Comparison of ENCODE assay signal across 20 mouse cellular contexts in genomic region chrX:19162958-19163357, GRCm38 (mm10).
A peak's percentile ranks its signal among the peaks of the same experiment; 100 is the strongest.
DNase-seq lines count a peak whose midpoint lies in the region; ATAC-seq and TF ChIP-seq lines count a peak whose summit lies in the region.
"Had no signal": no experiment of that assay in that cellular context is flagged by ENCODE, and none has a peak within 500 bp of the region (broad histone marks: within the 10 kb centered on the region; RNA-seq: fewer than 3 reads in every experiment).

No protein-coding gene starts in this region.

- 78% methylated on average over 1 of the region's 1 CpGs for WGBS in forebrain, embryonic 16.5 days

- peak; percentile 64 for DNase-seq in 416B (ENCODE audit: low read depth)
- peak; percentile 43 for DNase-seq in Muller cell, postnatal 12 days (ENCODE audit: inconsistent ontology term)
- no peak for DNase-seq in heart, postnatal 36 days
- DNase-seq: adrenal gland, adult 8-10 months; cerebellum, postnatal 10 days; embryo, embryonic 11 days; gastrocnemius, postnatal 14 days; kidney, adult 11 months; kidney, postnatal 10 days; layer of hippocampus, postnatal 36 days; lung, postnatal 10 days had no signal

- intact Hi-C loops in heart, postnatal 36 days (cut with DNase I), result loop anchor here (10.0 kb wide), 1 partner anchor 288 kb away; no protein-coding TSS in a partner anchor

- H3K27ac ChIP-seq in forebrain, embryonic 16.5 days (ENCODE audit: low read length), result no peak overlapping the region
- H3K27ac ChIP-seq: hindbrain, embryonic 10.5 days; layer of hippocampus, adult 2 months; midbrain, embryonic 10.5 days; neural tube, embryonic 12.5 days had no signal

- H3K36me3 ChIP-seq in myocyte (ENCODE audit: control insufficient read depth, insufficient read depth), result no peaks in the 10 kb centered on the region
- no peaks in the 10 kb centered on the region for H3K36me3 ChIP-seq in forebrain, embryonic 16.5 days (ENCODE audit: control insufficient read depth, insufficient read depth)
- H3K36me3 ChIP-seq: hindbrain, embryonic 10.5 days; midbrain, embryonic 10.5 days; neural tube, embryonic 12.5 days had no signal

- no peaks in the 10 kb centered on the region for H3K4me1 ChIP-seq in forebrain, embryonic 16.5 days (replicated peaks; ENCODE audit: control insufficient read depth, insufficient read depth, low read length)
- H3K4me1 ChIP-seq: hindbrain, embryonic 10.5 days; midbrain, embryonic 10.5 days; neural tube, embryonic 12.5 days had no signal

- peak overlapping the region; percentile 87 for H3K4me2 ChIP-seq in myocyte (ENCODE audit: low read depth)
- H3K4me2 ChIP-seq in forebrain, embryonic 16.5 days (ENCODE audit: low read length), result no peak overlapping the region
- H3K4me2 ChIP-seq: neural tube, embryonic 12.5 days had no signal

- H3K9ac ChIP-seq in forebrain, embryonic 16.5 days (replicated peaks; ENCODE audit: low read depth, low read length), result no peak overlapping the region
- H3K9ac ChIP-seq: neural tube, embryonic 12.5 days had no signal

- H3K27me3 ChIP-seq in myocyte (ENCODE audit: control insufficient read depth, insufficient read depth, insufficient read length), result no peaks in the 10 kb centered on the region
- H3K27me3 ChIP-seq in forebrain, embryonic 16.5 days (replicated peaks; ENCODE audit: control insufficient read depth, insufficient read depth, low read length), result no peaks in the 10 kb centered on the region
- H3K27me3 ChIP-seq: CH12.LX; neural tube, embryonic 12.5 days had no signal

- no peak overlapping the region for H3ac ChIP-seq in myocyte (ENCODE audit: control insufficient read depth, insufficient read length)

- H3K4me3 ChIP-seq in myocyte, result no peak overlapping the region
- H3K4me3 ChIP-seq in forebrain, embryonic 16.5 days (replicated peaks; ENCODE audit: low read length), result no peak overlapping the region
- H3K4me3 ChIP-seq: hindbrain, embryonic 10.5 days; layer of hippocampus, adult 2 months; midbrain, embryonic 10.5 days; neural tube, embryonic 12.5 days had no signal

- TF ChIP-seq POLR2A in myocyte (IDR thresholded peaks at IDR 0.05; ENCODE audit: insufficient read length, low read depth), result no peak

- H3K9me3 ChIP-seq in forebrain, embryonic 16.5 days (ENCODE audit: control insufficient read depth, low read length), result no peaks in the 10 kb centered on the region
- H3K9me3 ChIP-seq: hindbrain, embryonic 10.5 days; midbrain, embryonic 10.5 days; neural tube, embryonic 12.5 days had no signal

- H3K79me2 ChIP-seq in myocyte (ENCODE audit: control insufficient read depth, insufficient read depth), result peaks cover 78% of the 10 kb centered on the region

- ATAC-seq in common myeloid progenitor, adult 5-6 weeks (replicated peaks; ENCODE audit: low read depth, poor library complexity, severe bottlenecking), result peak; percentile 55
- ATAC-seq in forebrain, embryonic 16.5 days, result no peak
- no peak for ATAC-seq in monocyte, adult 5-6 weeks (replicated peaks; ENCODE audit: insufficient number of reproducible peaks, low FRiP score, low TSS enrichment, poor library complexity, severe bottlenecking)

TF ChIP-seq in myocyte, 11 proteins besides CTCF, POLR2A, EP300 and RAD21:
- TF ChIP-seq MYOD1 (IDR thresholded peaks at IDR 0.05; ENCODE audit: control insufficient read depth in 1 of 3, insufficient read length in 2 of 3, low read depth in 2 of 3), result no peak
- no peak for TF ChIP-seq USF1 (IDR thresholded peaks at IDR 0.05; ENCODE audit: low read depth)
- TF ChIP-seq TCF12 (IDR thresholded peaks at IDR 0.05; ENCODE audit: insufficient read depth, poor library complexity, severe bottlenecking), result no peak
- no peak for TF ChIP-seq REST (IDR thresholded peaks at IDR 0.05; ENCODE audit: insufficient read depth, insufficient read length)
- no peak for TF ChIP-seq SRF (IDR thresholded peaks at IDR 0.05; ENCODE audit: control insufficient read depth, insufficient read length, low read depth)
- TF ChIP-seq E2F4 (IDR thresholded peaks at IDR 0.05; ENCODE audit: insufficient read depth), result no peak
- TF ChIP-seq MYOG (IDR thresholded peaks at IDR 0.05; ENCODE audit: control insufficient read depth in 1 of 3, insufficient read depth in 1 of 3, insufficient read length in 2 of 3, low read depth in 2 of 3), result no peak

Comparison
In these comparisons a context has a peak if more than half of its experiments do, and no peak if none do; other contexts are left out.
1. DNase-seq: peak in 416B (single experiment) and Muller cell, postnatal 12 days (single experiment); none in heart, postnatal 36 days (0 of 2).